Mouse (Mus musculus) bone marrow macrophage, adult 2 months (primary cell): ENCODE data around the gene Oas3. TPM values are rescaled to one million over a fixed set of nuclear protein-coding genes. Genes with fewer than 3 reads are reported as not detected.
A peak's percentile ranks its signal among the peaks of the same experiment; 100 is the strongest.

Experiments
- H3K27ac ChIP-seq: 2 replicates; pipeline ENCODE4 v1.5.1; 2012; ENCODE audit warnings: low read depth, low read length; ENCODE audit not compliant: insufficient read depth
- H3K4me1 ChIP-seq: 2 replicates; pipeline ENCODE4 v1.6.1; 2012; ENCODE audit warnings: low read length; ENCODE audit not compliant: control insufficient read depth, insufficient read depth
- H3K4me3 ChIP-seq: 2 replicates; pipeline ENCODE4 v1.5.1; 2012; ENCODE audit warnings: mild to moderate bottlenecking, low read length, moderate library complexity; ENCODE audit not compliant: insufficient read depth
- CTCF ChIP-seq: IDR thresholded peaks from 2 replicates; pipeline ENCODE4 v1.5.1; 2012; ENCODE audit warnings: low read depth, mild to moderate bottlenecking, low read length, moderate library complexity
- POLR2A ChIP-seq: IDR thresholded peaks from 2 replicates; pipeline ENCODE4 v1.6.1; 2012; ENCODE audit warnings: mild to moderate bottlenecking, low read depth, low read length, borderline replicate concordance
- polyA plus RNA-seq: library from polyadenylated mRNA; stranded (reverse); fragments of >200 nt; gene quantifications from 2 replicates; pipeline ENCODE4 v1.2.4, GENCODE M21; 2012; ENCODE audit not compliant: missing spikeins, insufficient read depth, insufficient read length

Oas3 gene
- polyA plus RNA-seq, 1 experiment = 58.3 TPM

- Histone ChIP-seq H3K4me1 (no peaks in the 10 kb centered on the region), H3K27ac (no peak overlapping the region), H3K4me3 (no peak overlapping the region)
- TF ChIP-seq POLR2A (no peak), CTCF (no peak)
Measured at GRCm38 (mm10) chr5:120761901-120762300, 15.6 kb downstream of the Oas3 start.

- no peak overlapping the region for H3K27ac ChIP-seq
- no peak overlapping the region for H3K4me3 ChIP-seq
- TF ChIP-seq CTCF (no peak), POLR2A (no peak)
- H3K4me1 ChIP-seq = peaks cover 13% of the 10 kb centered on the region
Measured at GRCm38 (mm10) chr5:120754215-120754614, 23.2 kb downstream of the Oas3 start.

GRCm38 (mm10) chr5:120752786-120753185 is 24.7 kb downstream of the Oas3 start:
- peaks cover 20% of the 10 kb centered on the region for H3K4me1 ChIP-seq
- TF ChIP-seq CTCF (no peak), POLR2A (no peak)
- H3K4me3 ChIP-seq = no peak overlapping the region
- no peak overlapping the region for H3K27ac ChIP-seq

GRCm38 (mm10) chr5:120751206-120751605 is 26.3 kb downstream of the Oas3 start:
- H3K4me1 ChIP-seq = peaks cover 20% of the 10 kb centered on the region
- no peak overlapping the region for H3K4me3 ChIP-seq
- TF ChIP-seq CTCF (no peak), POLR2A (no peak)
- no peak overlapping the region for H3K27ac ChIP-seq

- Histone ChIP-seq H3K27ac (peak within 1 kb of the TSS; percentile 82), H3K4me1 (peaks cover 20% of the 10 kb centered on the region), H3K4me3 (peak within 1 kb of the TSS; percentile 51)
- TF ChIP-seq POLR2A = 0 out of 2 replicates have a peak, but pooled peaks have one; percentile 2
- TF ChIP-seq CTCF = no peak
Measured at GRCm38 (mm10) chr5:120749688-120750087, 27.8 kb downstream of the Oas3 start, which contains the start of gene Oas2. Gene Oas2, minus strand, starts transcription at chr5:120749853.

GRCm38 (mm10) chr5:120746451-120746850 is 31.0 kb downstream of the Oas3 start:
- H3K27ac ChIP-seq = no peak overlapping the region
- no peak for TF ChIP-seq POLR2A
- TF ChIP-seq CTCF = no peak
- H3K4me1 ChIP-seq = peaks cover 20% of the 10 kb centered on the region
- no peak overlapping the region for H3K4me3 ChIP-seq

GRCm38 (mm10) chr5:120742125-120742524 is 35.3 kb downstream of the Oas3 start:
- TF ChIP-seq POLR2A (no peak), CTCF (peak; percentile 54)
- no peak overlapping the region for H3K27ac ChIP-seq
- no peak overlapping the region for H3K4me3 ChIP-seq
- H3K4me1 ChIP-seq = no peaks in the 10 kb centered on the region; the same call in 1 of the 2 replicates

- Histone ChIP-seq H3K4me1 (no peaks in the 10 kb centered on the region), H3K27ac (no peak overlapping the region), H3K4me3 (no peak overlapping the region)
- no peak for TF ChIP-seq POLR2A
- no peak for TF ChIP-seq CTCF
Measured at GRCm38 (mm10) chr5:120734380-120734990, 43.0 kb downstream of the Oas3 start.

GRCm38 (mm10) chr5:120733696-120734095 is 43.8 kb downstream of the Oas3 start:
- no peak overlapping the region for H3K27ac ChIP-seq
- H3K4me1 ChIP-seq = no peaks in the 10 kb centered on the region
- no peak for TF ChIP-seq POLR2A
- no peak for TF ChIP-seq CTCF
- no peak overlapping the region for H3K4me3 ChIP-seq

GRCm38 (mm10) chr5:120732740-120733139 is 44.7 kb downstream of the Oas3 start:
- Histone ChIP-seq H3K4me1 (no peaks in the 10 kb centered on the region), H3K4me3 (no peak overlapping the region), H3K27ac (no peak overlapping the region)
- no peak for TF ChIP-seq CTCF
- TF ChIP-seq POLR2A = no peak

- no peak for TF ChIP-seq CTCF
- no peak for TF ChIP-seq POLR2A
- H3K27ac ChIP-seq = no peak overlapping the region
- H3K4me3 ChIP-seq = no peak overlapping the region
- H3K4me1 ChIP-seq = peaks cover 4% of the 10 kb centered on the region; the same call in 1 of the 2 replicates
Measured at GRCm38 (mm10) chr5:120729319-120729718, 48.1 kb downstream of the Oas3 start.
